Mouse (Mus musculus) brain, adult 2 months (tissue): ENCODE measurements around the gene Arl14ep.
"Not testable (repeated sequence)": the region's sequence is repeated elsewhere in the genome, so short reads cannot be mapped to it uniquely, and the experiment has no call there.

Experiments used
- DNase-seq: peaks from one replicate; pipeline ENCODE4 v3.0.0; 2011; ENCODE audit warnings: low read depth, low spot score

Arl14ep gene

GRCm38 (mm10) chr2:106973959-106974639 is at the start of gene Arl14ep:
TSS of gene Arl14ep (minus strand) at chr2:106974424.
- DNase-seq: peak; percentile 95

GRCm38 (mm10) chr2:107022713-107023112 is 48.5 kb upstream of the Arl14ep start:
- no peak for DNase-seq

DNA sequence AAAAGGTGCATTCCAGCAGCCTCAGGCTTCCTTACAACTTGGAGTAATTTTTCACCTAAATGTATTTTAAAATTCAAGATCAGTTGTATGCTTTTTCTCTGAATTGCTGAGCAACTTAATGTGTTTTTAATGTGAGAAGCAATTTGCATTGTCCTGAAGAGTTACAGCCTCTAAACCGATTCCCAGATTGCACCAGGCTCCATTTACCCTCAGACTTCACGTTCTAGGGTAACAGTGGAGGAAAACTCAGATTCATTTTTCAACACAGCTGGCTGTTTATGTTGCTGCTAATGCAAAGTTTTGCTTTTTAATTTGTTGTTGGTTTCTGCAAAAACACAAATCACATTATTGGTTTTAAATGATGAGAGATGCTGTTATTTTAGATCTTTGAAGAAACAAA is 45.1 kb upstream of the Arl14ep start:
- no peak for DNase-seq

GRCm38 (mm10) chr2:107013161-107013560 is 38.9 kb upstream of the Arl14ep start:
- DNase-seq: no peak

GRCm38 (mm10) chr2:107012318-107012717 is 38.1 kb upstream of the Arl14ep start:
- no peak for DNase-seq

GRCm38 (mm10) chr2:107010160-107010559 is 35.9 kb upstream of the Arl14ep start:
- DNase-seq: peak; percentile 63

DNA sequence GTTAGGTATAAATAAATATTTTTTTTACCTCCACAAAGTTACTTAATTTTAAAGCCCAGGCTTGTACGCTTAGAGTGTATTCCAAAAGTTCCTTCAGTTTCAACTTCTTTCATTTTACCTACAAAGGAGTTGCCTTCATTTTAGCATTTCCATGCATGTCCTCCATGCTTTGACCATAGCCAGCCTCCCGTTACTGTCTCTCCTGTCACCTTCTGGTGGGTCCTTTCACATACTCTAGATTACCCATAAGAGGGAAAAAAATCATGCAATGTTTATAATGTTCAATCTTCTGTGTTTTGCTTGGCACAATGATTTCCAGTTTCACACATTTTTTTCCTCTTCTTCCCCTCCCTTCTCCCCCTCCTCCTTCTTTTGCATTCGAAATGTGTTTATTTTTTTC is 32.2 kb upstream of the Arl14ep start:
- DNase-seq: no peak

- DNase-seq: not testable (repeated sequence)
Measured at GRCm38 (mm10) chr2:107005876-107006275, 31.7 kb upstream of the Arl14ep start.

DNA sequence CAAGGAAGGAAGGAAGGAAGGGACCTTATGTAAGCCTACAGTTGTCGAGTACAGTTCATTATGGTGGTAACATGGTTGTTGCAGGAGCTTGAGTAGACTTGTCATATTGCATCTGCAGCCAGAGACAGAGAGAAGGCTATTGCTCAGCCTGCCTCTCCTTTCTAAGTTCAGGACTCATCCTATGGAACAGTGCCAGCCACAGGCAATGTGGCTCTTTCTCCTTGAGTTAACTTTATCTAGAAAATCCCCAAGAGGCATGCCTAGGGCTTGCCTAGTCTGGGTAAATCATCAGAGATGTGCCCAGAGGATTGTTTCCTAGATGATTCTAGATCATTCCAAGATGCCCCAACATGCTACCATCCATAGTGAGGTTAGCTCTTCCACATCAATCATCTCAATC is 17.0 kb upstream of the Arl14ep start:
- no peak for DNase-seq

GRCm38 (mm10) chr2:106984945-106985344 is 10.7 kb upstream of the Arl14ep start:
- no peak for DNase-seq

DNA sequence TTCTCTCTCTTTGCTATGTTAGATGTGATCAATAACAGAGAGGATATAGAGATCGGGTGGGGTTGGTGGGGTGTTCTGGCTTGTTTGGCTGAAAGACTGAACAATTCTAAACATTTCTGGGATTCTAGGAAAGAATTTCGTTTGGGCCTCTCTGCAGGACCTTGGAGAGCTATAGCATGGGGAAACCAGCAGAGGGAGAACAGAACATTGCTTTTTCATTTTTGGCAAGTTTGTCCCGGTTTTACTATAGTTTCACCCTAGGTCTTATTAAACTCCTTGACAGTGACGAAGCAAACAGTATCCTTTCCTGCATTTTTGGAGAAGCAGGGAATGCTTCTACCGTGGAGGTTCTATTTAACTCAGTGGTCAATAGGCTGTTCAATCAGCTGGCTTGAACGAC is 8.3 kb upstream of the Arl14ep start:
- peak; percentile 53 for DNase-seq

GRCm38 (mm10) chr2:106976472-106976871 is 2.2 kb upstream of the Arl14ep start:
- peak; percentile 62 for DNase-seq

DNA sequence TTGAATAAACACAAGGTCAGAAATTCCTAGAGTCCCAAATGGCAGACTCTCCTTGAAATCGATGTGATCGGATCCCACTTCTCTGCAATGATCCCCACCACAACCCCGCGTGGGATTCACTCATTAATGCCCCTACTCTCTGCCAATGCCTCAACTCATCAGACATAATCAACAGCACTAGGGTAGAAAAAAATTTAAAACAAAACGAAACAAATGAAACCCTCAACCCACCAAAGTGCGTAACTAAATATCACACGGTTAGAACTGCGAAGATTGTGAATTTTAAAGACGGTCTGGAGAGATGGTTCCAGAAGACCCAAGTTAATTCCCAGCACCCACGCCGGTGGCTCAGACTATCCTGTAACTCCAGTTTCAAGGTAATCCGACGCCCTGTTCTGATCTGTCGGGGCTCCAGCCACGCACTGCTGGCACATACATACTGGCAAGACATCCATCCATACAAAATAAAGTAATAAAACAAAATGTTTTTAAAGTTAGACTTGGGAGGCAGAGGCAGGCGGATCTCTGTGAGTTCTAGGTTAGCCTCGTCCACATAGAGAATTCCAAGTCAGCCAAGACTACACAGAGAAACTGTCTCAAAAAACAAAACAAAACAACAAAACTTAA is 779 bp downstream of the Arl14ep start:
- DNase-seq: no peak

GRCm38 (mm10) chr2:106972851-106973250 is 1.4 kb downstream of the Arl14ep start:
- no peak for DNase-seq

DNA sequence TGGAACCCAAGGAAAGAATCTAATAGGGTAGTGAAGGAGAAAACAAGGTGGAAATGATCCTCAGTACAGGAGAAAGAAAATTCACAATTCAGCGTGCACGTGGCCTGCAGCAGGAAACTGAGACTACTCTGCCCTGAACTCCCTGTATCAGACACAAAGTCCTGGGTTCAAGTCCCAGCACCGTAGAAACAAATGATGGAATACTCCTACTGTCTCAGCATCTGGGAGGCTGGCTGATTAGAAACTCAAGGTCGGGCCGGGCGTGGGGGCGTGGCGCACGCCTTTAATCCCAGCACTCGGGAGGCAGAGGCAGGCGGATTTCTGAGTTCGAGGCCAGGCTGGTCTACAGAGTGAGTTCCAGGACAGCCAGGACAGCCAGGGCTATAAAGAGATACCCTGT is 3.3 kb downstream of the Arl14ep start:
- DNase-seq: no peak

- no peak for DNase-seq
Measured at GRCm38 (mm10) chr2:106968320-106968719, 5.9 kb downstream of the Arl14ep start.

DNA sequence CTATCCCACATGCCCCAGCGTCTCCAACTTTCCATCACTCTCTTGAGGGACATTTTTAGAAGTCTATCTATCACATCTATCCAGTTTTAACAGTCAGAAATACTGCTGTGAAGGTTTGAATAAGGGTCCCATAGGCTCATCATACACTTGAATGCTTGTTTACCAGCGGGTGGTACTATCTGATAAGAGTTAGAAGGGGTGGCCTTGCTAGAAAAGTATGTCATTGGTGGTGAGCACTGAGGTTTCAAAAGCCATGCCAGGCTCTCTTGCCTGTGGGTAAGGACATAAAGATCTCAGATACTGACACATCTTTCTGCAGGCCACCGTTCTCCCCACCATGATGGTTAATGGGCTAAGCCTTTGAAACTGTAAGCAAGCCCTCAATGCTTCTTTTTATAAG is 10.7 kb downstream of the Arl14ep start:
- no peak for DNase-seq

DNA sequence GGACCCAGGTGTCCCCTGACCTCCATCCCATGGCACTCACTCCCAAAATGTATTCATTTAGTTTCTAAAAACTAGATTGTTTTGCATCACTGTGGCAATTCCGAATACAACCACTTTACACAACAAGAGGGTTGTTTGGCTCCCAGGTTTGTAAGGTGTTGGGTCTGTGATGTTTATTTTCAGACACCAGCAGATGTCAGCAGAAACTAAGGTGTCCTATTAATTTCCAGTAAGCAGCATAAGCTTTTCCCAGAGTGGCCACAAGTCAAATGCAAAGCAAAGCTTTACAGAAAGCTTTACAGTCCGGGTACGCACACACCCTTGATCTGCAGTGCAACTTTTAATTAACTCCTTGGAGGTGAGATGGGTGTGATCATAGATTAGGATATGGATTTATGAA is 12.6 kb downstream of the Arl14ep start:
- peak; percentile 28 for DNase-seq

DNA sequence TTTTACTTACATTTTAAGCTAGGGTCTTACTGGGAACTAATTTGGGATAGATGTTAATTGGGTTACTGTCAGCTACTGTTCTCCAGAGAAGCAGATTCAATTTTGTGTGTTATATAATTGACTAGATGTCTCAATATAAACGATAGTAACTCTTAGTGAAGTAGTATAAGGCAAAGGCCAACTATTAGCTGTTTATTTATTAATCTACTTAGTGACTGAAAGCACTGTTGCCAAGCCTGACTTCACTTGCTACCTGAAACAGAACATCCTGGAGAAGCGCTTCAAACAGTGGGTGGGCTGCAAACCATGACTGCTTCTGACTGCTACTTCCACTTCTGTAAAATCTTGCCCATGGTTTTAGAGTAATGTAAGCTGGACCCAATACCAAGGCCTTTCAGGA is 13.2 kb downstream of the Arl14ep start:
- DNase-seq: no peak

DNA sequence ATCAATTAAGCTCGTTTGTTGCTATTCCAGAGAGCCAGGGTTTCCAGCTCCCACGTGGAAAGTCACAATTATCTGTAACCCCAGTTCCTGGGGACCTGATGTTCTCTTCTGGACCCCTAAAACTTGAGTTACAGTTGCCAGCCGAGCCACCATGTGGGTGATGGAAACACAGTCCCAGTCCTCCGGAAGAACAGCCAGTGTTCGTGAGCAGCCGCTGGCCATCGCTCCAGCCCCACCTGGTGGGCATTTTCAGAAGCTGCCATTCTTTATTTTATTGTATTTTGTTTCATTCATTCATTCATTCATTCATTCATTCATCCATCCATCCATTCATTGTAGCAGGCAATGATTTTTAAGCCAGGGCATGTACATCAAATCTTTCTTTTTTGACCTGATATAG is 14.0 kb downstream of the Arl14ep start:
- peak; percentile 33 for DNase-seq

DNA sequence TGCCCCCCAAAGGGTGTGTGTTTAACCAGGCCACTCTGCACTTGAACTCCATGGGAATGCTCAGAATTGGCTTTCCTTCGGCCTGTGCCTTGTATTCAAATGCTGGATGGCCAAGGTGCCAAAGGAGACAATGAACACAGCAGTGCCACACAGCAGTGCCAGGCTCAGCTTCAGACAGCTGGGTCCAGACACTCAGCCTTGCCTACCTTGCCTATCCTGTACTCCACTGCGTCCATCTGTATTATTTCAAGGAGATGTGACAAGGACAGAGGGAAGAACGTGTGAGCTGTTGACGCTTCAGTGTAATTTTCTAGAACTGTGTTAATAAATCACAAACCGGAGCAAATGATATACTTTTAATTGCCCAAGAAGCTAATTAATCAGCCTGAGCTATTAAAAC is 14.8 kb downstream of the Arl14ep start:
- DNase-seq: no peak

- no peak for DNase-seq
Measured at GRCm38 (mm10) chr2:106958916-106959315, 15.3 kb downstream of the Arl14ep start.

DNA sequence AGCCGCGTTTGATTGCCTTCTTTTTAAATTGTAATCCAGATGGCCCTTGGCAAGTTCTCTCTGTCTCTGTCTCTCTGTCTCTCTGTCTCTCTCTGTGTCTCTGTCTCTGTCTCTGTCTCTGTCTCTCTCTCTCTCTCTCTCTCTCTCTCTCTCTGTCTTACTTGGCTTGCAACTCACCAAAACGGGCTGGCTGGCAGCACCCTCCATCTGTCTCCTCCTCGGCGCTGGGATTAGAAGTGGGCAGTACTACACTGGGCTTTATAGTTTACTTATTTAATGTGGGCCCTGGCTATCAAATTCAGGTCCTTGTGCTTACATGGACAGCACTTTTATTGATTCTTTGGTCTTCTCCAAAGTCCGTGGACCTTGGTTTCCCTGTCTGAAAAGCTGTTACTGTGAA is 18.1 kb downstream of the Arl14ep start:
- DNase-seq: no peak

- peak; percentile 67 for DNase-seq
Measured at GRCm38 (mm10) chr2:106955621-106956020, 18.6 kb downstream of the Arl14ep start.
